Mouse (Mus musculus): ENCODE measurements around the gene Haus2.
"Not testable (repeated sequence)": the region's sequence is repeated elsewhere in the genome, so short reads cannot be mapped to it uniquely, and the experiment has no call there.

Gene Haus2

DNA sequence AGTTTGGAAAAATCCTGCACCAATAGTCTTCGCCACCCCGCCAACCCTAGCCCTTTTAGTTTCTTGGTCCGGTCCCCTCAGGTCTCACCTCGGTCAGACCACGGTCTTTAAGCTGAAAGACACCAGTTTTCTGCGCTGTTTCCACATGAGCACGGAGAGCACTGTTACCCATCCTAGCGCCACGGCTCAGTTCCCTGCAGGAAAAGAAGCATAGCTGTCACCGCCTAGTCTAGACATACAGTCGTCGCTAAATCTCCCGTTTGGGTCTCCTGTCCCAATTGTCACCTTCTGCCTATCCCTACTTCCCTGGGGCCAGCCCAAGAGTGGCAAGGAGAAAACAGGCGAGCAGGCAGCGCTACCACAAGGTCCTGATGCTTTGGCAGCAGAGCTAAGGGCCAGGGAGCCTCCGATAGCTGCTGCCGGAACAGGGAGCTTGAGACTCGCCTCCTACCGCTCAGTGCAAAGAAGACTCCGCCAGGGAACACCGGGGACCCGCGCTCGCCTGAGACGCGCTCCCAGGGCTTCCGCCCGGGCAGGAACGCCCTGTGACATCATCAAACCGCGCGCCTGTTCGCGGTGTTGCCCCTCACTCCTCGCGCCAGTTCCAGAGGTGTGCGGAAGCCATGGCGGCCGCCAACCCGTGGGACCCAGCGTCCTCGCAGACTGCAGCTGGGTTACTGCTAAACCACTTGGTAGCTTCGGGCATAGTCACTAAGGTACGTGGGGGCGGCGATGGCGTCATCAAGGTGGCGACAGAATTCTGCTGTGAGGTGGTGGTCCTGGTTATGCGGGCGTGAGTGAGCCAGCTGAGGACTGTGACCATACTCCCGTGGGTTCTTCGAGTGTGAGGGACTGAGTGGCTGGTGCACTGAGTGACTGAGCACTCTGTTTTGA is at the start of gene Haus2, which contains the start of gene Lrrc57:
Gene Haus2, plus strand, starts transcription at position 554 of the 894 bp plus-strand sequence.
Gene Lrrc57, minus strand, starts transcription at position 691 of the 894 bp plus-strand sequence.
- peak; percentile 83 for DNase-seq (ENCODE audit: low read depth, low spot score)

DNA sequence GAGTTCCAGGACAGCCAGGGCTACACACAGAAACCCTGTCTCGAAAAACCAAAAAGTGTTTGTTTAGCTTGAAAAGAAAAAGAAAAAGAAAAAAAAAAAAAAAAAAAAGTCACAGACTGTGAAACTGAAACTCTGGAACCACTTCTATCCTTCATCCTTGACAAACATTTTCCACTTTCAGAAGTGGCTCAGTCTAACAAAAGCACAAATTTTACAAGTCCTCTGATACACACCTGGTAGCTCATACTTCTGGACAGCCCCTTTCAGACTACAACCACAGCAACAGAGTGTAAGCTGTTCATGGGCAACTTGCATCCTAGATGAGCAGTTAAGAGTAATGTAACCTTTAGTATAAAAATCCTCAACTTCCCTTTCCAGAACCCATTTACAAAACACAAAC is 47.7 kb upstream of the Haus2 start:
- no peak for DNase-seq (ENCODE audit: low read depth, low spot score)

DNA sequence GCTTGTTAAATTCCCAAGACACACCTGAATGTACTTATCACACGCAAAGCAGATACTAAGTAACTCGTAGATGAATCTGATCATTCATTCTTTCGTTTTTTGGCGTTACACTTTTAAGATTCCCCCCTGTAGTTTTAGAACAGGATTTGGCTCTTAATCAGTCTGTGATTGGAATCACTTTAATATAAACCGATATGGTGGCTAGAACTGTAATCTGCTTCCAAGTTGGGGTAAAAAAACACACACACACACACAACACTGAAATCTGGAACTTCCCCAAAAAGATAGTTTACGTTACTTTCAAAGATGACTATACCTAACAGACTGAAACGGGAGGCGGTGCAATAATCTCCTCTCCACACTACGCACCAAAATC is 46.3 kb upstream of the Haus2 start:
- no peak for DNase-seq (ENCODE audit: low read depth, low spot score)

DNA sequence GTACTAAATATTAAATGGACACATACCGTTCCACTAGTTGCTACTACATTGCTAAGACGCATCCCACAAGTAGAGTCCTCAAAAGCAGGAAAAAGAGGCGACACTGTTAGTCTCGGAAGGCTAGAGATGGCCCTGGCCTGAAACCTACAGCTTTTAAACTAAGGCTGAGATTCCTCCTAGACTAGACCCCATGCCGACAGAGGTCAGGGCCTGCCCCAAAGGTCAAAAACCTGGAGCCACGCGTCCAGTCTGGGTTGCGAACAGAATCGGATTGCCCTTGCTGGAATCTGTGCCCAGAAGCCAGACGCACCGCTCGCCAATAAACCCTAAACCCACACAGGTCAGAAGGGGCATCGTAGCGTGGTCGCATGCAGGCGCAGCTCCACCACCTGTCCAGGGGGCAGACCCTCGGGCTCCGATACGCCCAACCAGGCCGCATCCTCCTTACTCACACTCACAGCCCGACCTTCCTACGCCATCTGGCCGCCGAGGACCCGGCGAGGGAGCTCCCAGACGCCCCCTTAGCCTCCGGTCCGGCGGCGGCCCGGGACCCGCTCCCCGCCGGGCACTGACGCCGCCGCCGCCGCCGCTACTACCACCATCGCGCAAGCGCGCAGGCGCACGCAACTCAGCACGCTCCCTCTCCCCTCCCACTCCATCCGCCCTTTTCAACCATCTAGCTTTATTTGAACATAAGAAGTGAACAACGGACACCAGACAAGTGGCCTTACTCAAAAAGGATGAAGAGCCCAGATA is 45.8 kb upstream of the Haus2 start, which contains the start of gene Zfp106:
Gene Zfp106, minus strand, starts transcription at position 609 of the 756 bp plus-strand sequence.
- peak; percentile 60 for DNase-seq (ENCODE audit: low read depth, low spot score)

DNA sequence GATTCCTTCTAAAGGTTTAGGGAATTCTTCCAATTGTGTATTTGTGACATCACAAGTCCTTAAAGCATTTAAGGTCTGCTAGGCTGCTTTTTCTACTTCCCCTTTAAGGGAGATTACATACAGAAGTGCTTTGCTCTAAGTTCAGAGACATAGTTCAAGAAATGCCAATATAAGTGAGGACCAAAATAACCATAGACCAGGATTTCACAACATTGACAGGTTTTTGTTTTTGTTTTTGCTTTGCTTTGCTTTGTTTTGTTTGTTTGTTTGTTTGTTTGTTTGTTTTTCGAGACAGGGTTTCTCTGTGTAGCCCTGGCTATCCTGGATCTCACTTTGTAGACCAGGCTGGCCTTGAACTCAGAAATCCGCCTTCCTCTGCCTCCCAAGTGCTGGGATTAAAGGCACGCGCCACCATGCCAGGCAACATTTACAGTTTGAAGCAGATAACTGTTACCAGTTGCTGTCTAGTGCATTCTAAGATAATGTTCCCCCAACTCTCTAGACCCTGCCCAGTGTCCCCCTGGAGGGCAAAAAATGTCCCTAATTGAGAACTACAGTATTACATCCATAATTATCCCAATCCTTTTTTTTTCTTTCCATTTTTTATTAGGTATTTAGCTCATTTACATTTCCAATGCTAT is 44.5 kb upstream of the Haus2 start:
- not testable (repeated sequence) for DNase-seq (ENCODE audit: low read depth, low spot score)

- no peak for DNase-seq (ENCODE audit: low read depth, low spot score)
Measured at GRCm38 (mm10) chr2:120565363-120565762, 43.8 kb upstream of the Haus2 start.

DNA sequence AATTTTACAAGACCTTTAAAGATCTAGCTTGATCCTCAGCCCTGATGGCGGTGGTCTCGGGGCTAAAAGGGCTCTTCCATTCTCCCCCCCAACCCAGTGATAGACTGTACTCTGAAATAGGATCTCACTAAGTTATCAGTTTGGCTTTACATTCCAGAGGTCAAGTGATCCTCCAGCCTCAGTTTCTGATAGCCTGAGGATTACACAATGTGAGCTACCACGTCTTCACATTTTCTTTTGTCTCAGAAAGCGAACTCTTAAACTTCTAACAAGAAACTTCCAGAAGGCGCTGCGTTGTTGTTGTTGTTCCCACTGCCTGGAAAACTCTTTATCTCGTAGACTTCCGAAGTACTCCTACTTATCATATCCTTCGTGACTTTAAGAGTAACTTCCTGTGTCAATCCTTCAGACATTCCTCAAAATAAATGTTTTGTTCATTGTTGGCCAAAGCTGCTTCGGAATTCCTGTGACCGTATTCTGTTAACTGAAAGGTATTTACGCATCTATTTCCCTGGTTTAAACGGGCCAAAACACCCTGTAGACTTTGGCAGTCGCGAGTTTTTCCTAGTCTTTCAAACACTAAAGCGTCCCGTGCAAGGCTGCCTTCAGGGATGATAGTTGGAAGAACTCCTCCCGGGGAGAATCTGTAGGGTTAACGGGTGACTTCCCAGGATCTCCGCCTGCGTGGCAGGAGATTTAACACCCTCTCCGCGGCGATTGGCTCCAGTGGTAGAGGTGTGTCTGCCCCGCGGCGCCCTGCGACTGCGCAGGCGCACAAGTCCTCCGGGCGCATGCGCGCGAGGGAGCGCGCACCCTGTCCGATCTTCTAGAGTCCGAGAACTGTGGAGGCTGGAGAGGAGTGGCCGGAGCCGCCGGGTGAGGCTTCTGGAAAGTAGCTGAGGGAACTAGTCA is 42.0 kb upstream of the Haus2 start, which contains the start of gene Snap23:
Gene Snap23, plus strand, starts transcription at position 786 of the 912 bp plus-strand sequence.
- peak; percentile 90 for DNase-seq (ENCODE audit: low read depth, low spot score)

DNA sequence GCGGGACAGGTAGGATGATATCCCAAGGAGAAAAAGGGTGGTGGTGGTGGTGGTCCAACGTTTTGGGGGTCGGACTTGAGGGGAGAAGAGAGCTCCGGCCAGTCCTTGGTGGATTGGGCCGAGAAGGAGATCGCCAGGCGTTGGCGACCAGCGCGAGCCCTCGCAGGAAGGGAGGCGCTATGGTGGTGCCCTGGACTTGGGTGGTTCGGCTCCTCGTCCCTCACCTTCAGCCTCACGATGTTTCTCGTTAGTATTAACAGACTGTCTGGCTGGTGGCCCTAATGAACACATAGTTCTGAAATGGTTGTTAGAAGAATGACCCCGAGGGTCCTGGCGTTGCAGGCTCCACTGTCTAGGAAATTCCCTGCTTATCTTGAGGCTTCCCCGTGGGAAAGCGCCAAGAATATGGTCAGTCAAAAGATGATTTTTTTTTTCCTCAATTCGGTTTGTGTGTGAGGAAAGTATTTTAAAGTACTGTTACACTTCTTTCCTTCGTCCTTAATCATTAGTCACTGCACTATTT is 41.3 kb upstream of the Haus2 start:
- DNase-seq (ENCODE audit: low read depth, low spot score) = no peak

DNA sequence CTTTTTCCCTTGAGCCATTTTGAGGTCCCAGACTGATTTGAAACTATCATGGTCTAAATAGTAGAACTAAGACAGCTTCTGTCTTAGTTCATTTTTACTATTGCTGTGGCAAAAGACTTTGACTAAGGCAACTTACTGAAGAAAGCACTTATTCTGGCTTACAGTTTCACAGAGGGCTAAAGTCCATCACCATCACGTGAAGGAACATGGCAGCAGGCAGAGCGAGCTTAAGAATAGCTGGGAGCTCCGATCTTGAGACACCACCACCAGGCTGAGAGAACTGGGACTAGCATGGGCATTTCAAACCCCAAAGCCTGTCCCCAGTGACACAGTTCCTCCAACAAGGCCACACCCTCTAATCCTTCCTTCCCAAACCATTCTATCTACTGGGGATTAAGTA is 38.1 kb upstream of the Haus2 start:
- DNase-seq (ENCODE audit: low read depth, low spot score) = no peak

- not testable (repeated sequence) for DNase-seq (ENCODE audit: low read depth, low spot score)
Measured at GRCm38 (mm10) chr2:120572161-120572560, 37.0 kb upstream of the Haus2 start.

DNA sequence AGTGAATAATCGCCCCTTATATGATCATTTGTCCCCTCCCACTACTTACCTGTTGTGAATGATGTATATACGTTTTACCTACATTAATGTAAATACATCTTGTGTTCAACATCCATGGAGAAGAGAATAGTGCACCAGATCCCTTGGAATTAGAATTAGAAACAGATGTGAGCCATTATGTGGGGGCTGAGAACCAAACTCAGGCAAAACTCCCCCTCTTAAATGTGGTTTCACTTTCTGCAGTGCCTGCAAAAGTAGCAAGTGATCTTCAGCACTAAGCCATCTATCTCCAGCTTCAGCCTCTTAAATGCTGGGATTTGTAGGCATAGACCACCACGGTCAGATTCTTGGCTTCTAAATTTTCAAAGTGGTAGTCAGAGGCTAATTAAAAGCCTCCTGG is 34.1 kb upstream of the Haus2 start:
- DNase-seq (ENCODE audit: low read depth, low spot score) = no peak

DNA sequence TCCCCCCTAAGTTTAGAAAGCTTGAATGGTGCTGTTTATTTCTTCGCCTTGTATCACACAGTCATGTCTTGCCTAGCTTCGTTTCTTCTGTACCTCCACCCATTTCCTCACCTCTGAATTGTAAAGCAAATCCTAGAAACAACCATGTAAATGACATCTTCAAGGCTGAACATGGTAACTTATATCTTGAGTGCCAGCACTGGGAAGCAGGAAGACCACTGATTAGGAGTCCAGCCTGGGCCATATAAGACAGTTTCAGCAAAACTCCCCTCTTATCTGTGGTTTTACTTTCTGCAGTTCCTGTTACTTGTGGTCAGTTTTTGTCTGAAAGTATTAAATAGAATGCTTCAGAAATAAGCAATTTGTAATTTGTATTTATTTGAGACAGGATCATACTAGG is 33.2 kb upstream of the Haus2 start:
- DNase-seq (ENCODE audit: low read depth, low spot score) = no peak

DNA sequence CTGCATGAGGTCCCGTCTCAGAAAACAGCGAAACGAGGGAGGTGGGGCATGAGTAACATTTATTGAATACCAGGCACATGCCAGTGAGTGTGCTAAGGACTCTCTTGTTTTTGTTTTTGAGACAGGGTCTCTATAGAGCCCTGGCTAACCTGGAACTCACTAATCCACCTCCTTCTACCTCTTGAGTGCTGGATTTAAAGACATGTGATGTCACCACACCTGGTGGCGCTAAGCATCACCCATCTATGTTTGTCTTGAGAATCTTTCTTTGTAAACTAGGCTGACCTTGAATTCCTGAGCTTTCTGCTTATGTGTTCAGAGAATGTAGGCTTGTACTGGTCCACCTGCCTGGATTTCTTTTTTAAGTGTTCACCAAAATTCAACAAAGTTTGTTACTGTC is 31.4 kb upstream of the Haus2 start:
- no peak for DNase-seq (ENCODE audit: low read depth, low spot score)

- DNase-seq (ENCODE audit: low read depth, low spot score) = no peak
Measured at GRCm38 (mm10) chr2:120578286-120578685, 30.9 kb upstream of the Haus2 start.

DNA sequence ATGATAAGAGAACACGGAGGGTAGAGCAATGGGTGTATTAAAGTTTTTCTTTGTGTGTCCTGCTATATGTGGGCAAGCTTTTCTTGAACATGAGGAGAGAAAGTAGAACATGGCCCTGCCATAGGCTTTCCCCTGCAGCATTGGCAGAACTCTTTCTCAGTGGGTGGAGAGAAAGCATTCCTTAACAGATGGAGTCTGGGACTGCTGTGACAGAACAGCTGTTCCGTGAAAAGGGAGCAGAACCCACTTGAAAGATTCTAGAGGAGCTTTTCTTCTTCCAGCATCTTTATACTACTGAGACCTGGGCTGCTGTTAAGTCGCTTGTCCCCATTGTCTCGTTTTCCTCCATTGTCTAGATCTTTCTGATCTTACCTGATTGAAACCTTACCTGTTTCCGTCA is 19.4 kb upstream of the Haus2 start:
- no peak for DNase-seq (ENCODE audit: low read depth, low spot score)

- no peak for DNase-seq (ENCODE audit: low read depth, low spot score)
Measured at GRCm38 (mm10) chr2:120592227-120592626, 17.0 kb upstream of the Haus2 start.

DNA sequence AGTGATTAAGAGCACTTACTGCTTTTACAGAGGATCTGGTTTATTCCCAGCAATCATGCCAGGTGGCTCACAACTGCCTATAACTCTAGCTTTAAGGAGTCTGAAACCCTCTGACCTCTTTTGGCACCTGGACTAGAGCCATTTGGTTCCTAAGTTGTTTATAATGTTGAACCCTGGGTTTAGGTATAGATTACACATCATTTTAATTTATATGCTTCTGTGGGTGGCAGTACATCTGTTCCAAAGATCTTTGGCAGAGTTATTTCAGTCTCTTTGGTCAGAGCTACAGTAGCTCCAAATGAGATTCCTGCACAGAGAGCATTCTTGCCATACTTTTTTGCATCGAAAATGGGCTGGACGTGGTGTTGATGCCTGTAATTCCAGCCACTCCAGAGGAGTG is 11.4 kb upstream of the Haus2 start:
- no peak for DNase-seq (ENCODE audit: low read depth, low spot score)

GRCm38 (mm10) chr2:120599506-120599905 is 9.7 kb upstream of the Haus2 start:
- DNase-seq (ENCODE audit: low read depth, low spot score) = no peak

DNA sequence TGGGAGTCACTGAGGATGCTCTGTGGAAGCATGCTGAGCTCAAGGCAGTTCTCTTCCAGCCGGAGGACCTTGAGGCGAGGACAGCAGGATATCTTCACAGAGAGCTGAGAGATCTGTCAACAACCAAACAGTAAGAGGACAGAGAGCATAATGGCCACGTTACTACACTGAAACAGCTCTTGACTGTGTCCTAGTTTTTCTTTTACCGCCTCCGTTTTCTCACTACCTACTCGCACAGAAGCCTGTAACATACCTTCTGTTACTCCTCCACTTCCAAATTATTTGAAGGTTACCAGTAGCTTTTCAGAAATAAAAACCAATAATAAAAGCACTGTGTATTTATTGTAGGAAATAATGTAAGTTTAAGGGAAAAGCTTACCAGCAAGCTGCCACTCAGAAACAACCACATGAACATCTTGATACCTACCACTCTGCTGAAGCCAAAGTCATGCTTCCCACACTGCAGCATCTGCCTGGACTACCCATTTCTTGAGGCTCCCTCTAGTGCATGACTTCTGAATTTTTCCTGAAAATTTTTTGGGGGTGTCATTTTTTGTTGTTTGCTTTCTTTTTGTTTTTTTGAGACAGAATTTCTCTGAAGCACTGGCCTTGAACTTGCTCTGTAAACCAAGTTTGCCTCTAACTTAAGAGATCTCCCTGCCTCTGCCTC is 3.0 kb upstream of the Haus2 start:
- no peak for DNase-seq (ENCODE audit: low read depth, low spot score)
